Mouse (Mus musculus): ENCODE measurements around the gene Llph.
A peak's percentile ranks its signal among the peaks of the same experiment; 100 is the strongest.
"Not testable (repeated sequence)": the region's sequence is repeated elsewhere in the genome, so short reads cannot be mapped to it uniquely, and the experiment has no call there.

Llph gene

GRCm38 (mm10) chr10:120226871-120227661 lies at the start of gene Llph:
Llph (plus strand) TSS chr10:120227070.
- DNase-seq: peak; percentile 86

DNA sequence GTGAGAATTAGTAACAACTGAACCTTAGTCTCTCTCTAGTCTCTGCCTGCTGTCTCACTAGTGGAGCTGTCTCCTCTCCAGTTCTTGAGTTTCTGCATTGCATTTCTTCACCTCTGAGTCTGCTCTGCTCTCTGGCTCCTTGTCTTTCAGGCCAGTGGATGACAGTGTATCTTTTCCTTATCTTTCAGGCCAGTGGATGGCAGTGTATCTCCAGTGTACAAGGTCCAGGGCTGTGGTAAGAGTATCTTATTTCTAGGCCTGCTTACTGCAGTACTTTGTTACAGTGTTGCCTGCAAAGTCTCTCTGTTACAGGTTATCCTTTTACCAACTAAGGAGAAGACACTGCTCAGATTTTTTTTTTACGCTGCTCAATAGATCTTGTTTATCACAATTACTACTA lies 44.0 kb upstream of the Llph start:
- DNase-seq: no peak

DNA sequence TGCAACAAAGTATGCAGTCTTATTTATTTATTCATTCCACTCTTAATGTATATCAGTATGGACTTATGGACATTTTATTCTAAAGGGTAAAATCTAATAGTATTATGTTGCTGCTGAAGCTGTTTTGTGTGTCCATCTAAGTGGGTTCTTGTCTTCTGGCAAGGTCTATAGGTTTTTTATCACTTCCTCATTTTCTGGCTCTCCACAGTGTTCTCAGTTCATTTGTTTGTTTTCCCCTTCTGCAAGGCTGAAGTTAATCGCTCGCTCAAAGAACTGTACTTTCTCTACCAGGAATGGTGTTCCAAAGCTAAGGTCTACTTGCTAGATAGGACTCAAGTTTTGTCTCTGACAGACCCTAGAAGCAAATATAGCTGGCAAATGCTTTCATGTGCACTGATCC lies 43.5 kb upstream of the Llph start:
- DNase-seq: no peak

DNA sequence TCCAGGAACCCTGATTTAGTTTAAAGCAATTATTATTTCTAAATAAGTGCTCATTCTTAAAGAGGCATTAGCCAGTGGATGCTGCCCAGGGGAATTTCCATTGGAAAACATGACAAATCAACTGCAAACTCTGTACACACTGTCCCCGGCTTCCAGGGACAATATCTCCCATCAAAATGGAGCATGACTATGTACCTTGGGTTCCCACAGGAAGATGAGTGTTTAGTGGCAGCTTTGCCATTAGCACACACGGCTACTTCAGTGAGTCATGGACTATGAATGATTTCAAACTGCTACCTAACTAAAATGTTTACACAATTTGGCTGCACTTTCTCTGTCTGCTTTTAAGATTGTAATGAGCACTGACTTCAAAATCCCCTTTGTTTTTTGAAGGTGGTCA lies 38.4 kb upstream of the Llph start:
- no peak for DNase-seq

DNA sequence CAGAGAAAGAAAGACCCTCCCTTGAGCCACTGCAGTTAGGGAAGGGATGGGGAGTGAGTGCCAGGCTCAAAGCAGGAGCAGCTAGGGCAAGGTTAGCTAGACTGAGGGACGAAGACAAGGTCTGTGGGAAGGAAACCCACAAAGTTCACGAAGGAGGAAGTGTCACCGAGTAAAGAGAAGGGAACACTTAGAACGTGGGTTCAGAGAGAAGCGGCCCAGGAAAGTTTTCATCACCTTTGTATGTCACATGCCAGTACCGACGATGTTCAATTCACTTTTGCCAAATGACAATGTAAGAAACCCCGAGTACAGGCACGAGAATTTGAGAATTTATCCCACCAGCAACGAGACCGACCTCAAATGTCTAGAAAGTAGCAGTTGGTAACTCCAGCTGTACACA lies 37.6 kb upstream of the Llph start:
- no peak for DNase-seq

DNA sequence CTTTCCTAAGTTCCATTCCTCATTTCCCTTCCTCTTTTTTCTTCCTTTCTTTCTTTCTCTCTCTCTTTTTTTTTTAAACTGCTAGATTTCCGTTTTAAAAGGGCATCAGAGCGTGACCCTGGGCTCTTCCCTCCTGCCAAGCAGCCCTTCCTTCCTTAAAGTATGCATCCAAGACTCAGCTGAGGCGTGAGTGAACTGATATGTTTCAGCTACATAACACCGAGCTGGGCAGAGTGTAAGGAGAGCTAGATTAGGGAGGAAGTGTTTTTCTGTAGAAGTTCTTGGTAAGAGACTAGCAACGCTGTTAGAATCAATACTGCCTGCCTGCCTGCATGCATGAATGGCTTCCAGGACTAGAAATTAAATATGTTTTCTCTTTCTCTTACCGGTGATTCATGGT lies 37.1 kb upstream of the Llph start:
- no peak for DNase-seq

- DNase-seq: no peak
Measured at GRCm38 (mm10) chr10:120191165-120191564, 35.7 kb upstream of the Llph start.

DNA sequence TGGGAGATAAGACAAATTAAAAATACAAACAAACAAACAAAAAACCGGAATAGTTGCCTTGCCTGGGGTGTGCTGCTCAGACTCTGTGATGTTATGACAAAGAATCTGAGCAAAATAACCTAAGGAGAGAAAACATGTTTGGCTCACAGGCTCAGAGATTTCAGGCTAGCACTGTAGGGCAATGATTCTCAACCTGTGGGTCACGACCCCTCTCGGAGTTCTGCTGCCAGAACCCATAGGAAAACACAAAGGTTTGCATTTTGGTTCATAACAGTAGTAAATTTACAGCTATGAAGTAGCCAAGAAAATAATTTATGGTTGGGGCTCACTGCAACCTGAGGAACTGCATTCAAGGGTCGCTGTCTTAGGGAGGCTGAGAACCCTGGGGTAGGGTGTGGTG lies 34.6 kb upstream of the Llph start:
- DNase-seq: no peak

GRCm38 (mm10) chr10:120193255-120193654 lies 33.6 kb upstream of the Llph start:
- no peak for DNase-seq

GRCm38 (mm10) chr10:120197061-120197835 lies 29.6 kb upstream of the Llph start:
- no peak for DNase-seq

DNA sequence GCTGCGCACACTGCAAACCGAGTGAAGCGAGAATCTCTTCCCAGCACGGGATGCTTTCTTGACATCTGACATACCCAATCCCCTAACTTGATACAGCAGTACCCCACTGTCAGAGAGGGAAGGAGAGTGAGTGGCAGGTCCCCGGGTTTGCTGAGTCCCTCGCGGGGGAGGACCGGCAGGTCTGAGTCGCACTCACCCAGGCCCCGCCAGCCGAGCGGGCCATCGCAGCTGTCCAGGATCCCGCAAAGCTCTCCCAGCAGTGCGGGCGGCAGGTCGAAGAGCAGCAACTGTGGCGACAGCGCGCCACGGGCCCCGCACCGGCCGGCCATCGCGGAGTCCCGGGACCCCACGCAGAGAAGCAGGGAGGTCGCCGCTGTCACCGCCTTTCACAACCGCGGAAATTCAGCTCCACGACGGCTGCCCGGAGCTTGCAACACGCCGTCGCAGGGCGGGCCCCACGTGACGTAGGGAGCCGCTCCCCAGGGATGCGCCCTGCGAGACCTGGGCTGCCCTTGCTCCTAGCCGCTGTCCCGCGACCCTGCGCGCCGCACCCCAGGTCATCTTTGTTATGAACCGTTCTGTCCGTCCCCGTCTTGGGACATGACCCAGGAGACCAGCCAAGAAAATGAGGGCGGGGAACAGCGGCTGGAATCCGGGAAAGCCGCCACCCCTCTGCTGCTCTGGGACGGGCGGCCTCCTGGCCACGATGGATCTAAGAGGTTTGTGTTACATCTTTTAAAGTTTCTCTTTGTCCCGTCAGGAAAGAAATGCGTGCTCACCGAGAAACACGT lies 25.5 kb upstream of the Llph start, which contains the start of gene Tmbim4:
Gene Tmbim4 (plus strand): TSS at position 460 of the 791 bp plus-strand sequence.
- peak; percentile 76 for DNase-seq

- DNase-seq: peak; percentile 92
Measured at GRCm38 (mm10) chr10:120201961-120202402, 24.9 kb upstream of the Llph start, which contains the start of gene Irak3. Irak3 (minus strand) TSS chr10:120202130.

DNA sequence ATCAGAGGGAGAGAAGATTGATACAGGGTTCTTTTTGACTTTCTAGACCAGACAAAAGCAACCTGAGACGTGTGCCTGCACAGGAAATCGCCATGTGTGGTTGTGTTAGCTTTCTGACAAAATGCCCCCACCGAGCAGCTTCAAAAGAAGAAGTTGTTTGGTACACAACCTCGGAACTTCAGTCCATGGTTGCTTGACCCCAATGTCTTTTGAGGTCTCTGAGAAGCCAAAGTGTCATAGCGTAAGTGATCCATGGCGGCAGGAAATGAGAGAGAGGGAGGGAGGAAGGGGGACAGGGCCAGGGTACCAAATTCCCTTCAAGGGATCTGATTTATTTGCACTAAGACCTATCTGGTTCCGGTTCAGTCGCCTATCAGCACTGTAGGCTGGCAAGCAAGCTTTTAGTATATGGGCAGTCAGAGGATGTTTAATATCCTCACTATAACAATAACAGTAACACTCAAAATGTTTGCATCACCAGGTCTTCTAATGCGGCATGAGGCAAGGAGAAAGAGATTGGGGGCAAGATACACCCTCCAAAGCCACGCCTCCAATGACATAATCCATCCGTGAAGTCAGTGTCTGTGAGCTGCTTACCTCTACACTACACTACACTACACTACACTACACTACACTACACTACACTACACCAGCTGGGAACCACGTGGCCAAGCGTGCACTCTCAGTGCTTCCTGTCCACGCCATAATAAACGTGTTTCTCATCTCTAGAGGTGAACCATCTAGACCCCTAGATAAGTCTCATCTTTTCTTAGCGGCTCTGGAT lies 24.2 kb upstream of the Llph start:
- no peak for DNase-seq

- DNase-seq: no peak
Measured at GRCm38 (mm10) chr10:120204591-120205210, 22.2 kb upstream of the Llph start.

GRCm38 (mm10) chr10:120208015-120208414 lies 18.9 kb upstream of the Llph start:
- no peak for DNase-seq

DNA sequence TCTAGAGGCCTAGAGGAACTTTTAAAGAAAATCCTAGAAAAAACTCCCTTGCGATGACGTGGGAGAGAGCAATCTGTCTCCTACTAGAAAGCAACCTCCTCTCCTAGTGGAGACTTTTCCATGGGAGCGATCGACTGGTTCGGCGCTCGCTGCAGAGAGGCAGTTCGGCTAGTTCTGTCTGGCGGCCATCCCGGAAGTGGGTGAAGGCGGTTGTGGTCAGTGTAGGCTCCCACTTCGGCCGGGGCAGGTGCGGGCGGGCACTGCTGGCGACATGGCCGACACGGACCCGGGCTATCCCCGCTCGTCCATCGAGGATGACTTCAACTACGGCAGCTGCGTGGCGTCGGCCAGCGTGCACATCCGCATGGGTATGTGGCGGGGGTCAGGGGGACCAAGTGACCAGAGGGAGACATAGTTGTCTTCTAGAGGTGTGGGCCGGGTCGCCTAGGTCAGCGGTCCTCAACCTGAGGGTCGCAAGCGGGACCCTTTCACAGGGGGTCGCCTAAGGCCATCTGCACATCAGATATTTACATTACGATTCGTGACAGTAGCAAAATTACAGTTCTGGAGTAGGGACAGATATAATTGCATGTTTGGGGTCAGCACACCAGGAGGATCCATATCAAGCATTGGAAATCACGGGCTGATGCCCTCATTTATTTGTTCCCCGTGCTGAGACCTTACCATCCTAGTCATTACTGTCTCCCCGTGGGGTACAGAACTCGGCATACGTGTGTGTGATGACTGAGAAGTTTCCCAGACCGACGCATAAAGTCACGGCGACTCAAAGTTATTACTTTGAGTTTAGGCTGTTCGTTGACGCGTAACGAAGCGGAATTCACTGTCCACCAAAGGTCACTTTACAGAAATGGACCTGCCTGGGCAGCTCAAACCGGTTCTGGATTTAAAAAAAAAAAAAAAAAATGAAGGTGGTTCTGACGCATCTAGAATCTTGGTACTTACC lies 18.0 kb upstream of the Llph start:
- DNase-seq: peak; percentile 90

- DNase-seq: no peak
Measured at GRCm38 (mm10) chr10:120209539-120209925, 17.3 kb upstream of the Llph start.

DNA sequence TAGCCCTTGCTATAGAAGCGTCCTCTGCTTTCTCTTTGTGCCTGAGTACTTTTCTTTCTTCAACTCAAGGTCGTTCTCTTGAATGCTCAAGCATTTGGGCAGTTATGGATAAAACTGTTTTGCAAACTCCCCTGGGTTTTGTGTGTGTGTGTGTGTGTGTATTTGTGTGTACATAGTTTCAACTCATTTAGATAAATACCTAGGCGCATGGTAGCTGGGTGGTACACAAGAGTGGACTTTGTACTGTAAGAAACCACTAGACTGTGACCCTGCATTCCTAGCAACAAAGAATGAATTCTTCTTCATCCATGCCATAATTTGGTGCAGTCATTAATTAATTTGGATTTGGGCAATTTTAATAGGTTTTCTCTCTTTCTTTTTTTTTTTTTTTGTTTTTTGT lies 16.8 kb upstream of the Llph start:
- no peak for DNase-seq

DNA sequence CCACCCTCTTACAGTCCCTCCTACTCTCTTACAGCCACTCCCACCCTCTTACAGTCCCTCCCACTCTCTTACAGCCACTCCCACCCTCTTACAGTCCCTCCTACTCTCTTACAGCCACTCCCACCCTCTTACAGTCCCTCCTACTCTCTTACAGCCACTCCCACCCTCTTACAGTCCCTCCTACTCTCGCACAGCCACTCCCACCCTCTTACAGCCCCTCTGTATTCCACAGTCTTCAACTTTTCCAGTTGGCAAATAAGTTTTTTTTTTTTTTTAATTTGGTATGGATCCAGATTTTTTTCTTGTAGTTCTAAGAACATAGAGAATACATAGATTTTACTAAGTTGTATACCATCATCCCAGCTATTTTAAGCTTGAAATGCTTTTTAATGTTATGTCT lies 9.8 kb upstream of the Llph start:
- not testable (repeated sequence) for DNase-seq

GRCm38 (mm10) chr10:120218996-120219395 lies 7.9 kb upstream of the Llph start:
- no peak for DNase-seq
